Mouse (Mus musculus) E14TG2a.4 (cell line): ENCODE measurements around the gene Gm21319.
"Not testable (repeated sequence)": the region's sequence is repeated elsewhere in the genome, so short reads cannot be mapped to it uniquely, and the experiment has no call there.

Source experiments
- CTCF ChIP-seq: conservative IDR thresholded peaks from 2 replicates; pipeline ENCODE4 v1.5.1; 2014; ENCODE audit warnings: low read length
- NANOG ChIP-seq: IDR thresholded peaks from 2 replicates; pipeline ENCODE4 v1.6.1; 2014; ENCODE audit warnings: borderline replicate concordance, low read length, mixed read lengths

DNA sequence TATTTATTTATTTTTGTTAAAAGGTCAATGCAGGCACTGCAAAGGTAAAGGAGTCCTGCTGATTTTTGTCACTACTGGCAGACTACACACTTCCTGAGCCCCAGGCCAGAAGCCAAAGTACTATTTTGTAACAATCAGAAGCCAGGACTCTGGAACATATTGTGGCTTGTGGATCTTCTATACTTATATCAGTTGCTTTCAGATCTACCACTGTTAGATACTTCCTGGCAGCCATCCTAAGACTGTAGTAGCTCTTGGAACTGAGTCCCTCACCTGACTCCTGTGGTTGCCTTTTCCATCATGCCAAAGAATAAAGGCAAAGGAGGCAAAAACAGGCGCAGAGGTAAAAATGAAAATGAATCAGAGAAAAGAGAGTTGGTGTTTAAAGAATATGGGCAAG is 19.7 kb upstream of the Gm21319 start, which contains the start of gene Gm21936:
- TF ChIP-seq CTCF, NANOG: not testable (repeated sequence)
